Mouse (Mus musculus) C2C12 (cell line): ENCODE data around the gene Arid5b.

Source experiments
- CEBPB ChIP-seq: IDR thresholded peaks from one replicate; pipeline ENCODE4 v1.6.1; 2011; ENCODE audit warnings: low read depth, mild to moderate bottlenecking, control low read depth, moderate library complexity
- CTCF ChIP-seq: IDR thresholded peaks from one replicate; pipeline ENCODE4 v1.5.1; 2011; ENCODE audit not compliant: control insufficient read depth, insufficient read depth, insufficient read length
- FOSL1 ChIP-seq: IDR thresholded peaks from one replicate; pipeline ENCODE4 v1.8.0; 2011; ENCODE audit warnings: mild to moderate bottlenecking, low read length; ENCODE audit not compliant: poor library complexity, insufficient read depth, severe bottlenecking
- MAX ChIP-seq: IDR thresholded peaks from one replicate; pipeline ENCODE4 v1.6.1; 2011; ENCODE audit warnings: mild to moderate bottlenecking, control low read depth
- MYOD1 ChIP-seq: IDR thresholded peaks from one replicate; pipeline ENCODE4 v1.6.1; 2011; ENCODE audit warnings: low read depth; ENCODE audit not compliant: control insufficient read depth, insufficient read length
- MYOG ChIP-seq: IDR thresholded peaks from one replicate; pipeline ENCODE4 v1.6.1; 2011; ENCODE audit not compliant: control insufficient read depth, insufficient read length; ENCODE audit errors: extremely low read depth
- USF1 ChIP-seq: IDR thresholded peaks from one replicate; pipeline ENCODE4 v1.6.1; 2011; ENCODE audit warnings: low read depth, mild to moderate bottlenecking, control low read depth, moderate library complexity

- no peak for TF ChIP-seq CTCF
- no peak for TF ChIP-seq USF1
- no peak for TF ChIP-seq FOSL1
- no peak for TF ChIP-seq MYOG
- TF ChIP-seq MYOD1: no peak
- no peak for TF ChIP-seq MAX
- no peak for TF ChIP-seq CEBPB
These were observed 97.8 kb downstream of the Arid5b start for GRCm38 (mm10) chr10:68180721-68181120.
